Mouse (Mus musculus) kidney, adult 9 months (tissue): Measurements from ENCODE around the gene Ube2e3.
A peak's percentile ranks its signal among the peaks of the same experiment; 100 is the strongest.

Experiments
- DNase-seq: peaks from one replicate; pipeline ENCODE4 v3.0.0; 2022

The Ube2e3 gene

GRCm38 (mm10) chr2:78867726-78868510 is at the start of gene Ube2e3:
Gene Ube2e3, plus strand, starts transcription at chr2:78868124.
- no peak for DNase-seq

GRCm38 (mm10) chr2:78829887-78830286 is 38.0 kb upstream of the Ube2e3 start:
- DNase-seq: no peak

- DNase-seq: no peak
Measured at GRCm38 (mm10) chr2:78841494-78842224, 26.3 kb upstream of the Ube2e3 start.

GRCm38 (mm10) chr2:78844365-78844764 is 23.6 kb upstream of the Ube2e3 start:
- no peak for DNase-seq

GRCm38 (mm10) chr2:78845274-78845673 is 22.6 kb upstream of the Ube2e3 start:
- DNase-seq: no peak

GRCm38 (mm10) chr2:78845717-78846116 is 22.2 kb upstream of the Ube2e3 start:
- no peak for DNase-seq

GRCm38 (mm10) chr2:78854315-78854714 is 13.6 kb upstream of the Ube2e3 start:
- DNase-seq: no peak

GRCm38 (mm10) chr2:78858628-78859027 is 9.3 kb upstream of the Ube2e3 start:
- no peak for DNase-seq

- DNase-seq: no peak
Measured at GRCm38 (mm10) chr2:78859266-78860087, 8.4 kb upstream of the Ube2e3 start.

GRCm38 (mm10) chr2:78860088-78860372 is 7.9 kb upstream of the Ube2e3 start:
- no peak for DNase-seq

GRCm38 (mm10) chr2:78864116-78864515 is 3.8 kb upstream of the Ube2e3 start:
- no peak for DNase-seq

GRCm38 (mm10) chr2:78864866-78865265 is 3.1 kb upstream of the Ube2e3 start:
- DNase-seq: no peak

- peak; percentile 83 for DNase-seq
Measured at GRCm38 (mm10) chr2:78868511-78868854, 559 bp downstream of the Ube2e3 start.

- DNase-seq: peak; percentile 73
Measured at GRCm38 (mm10) chr2:78868951-78869720, 1.2 kb downstream of the Ube2e3 start.

GRCm38 (mm10) chr2:78869721-78870442 is 2.0 kb downstream of the Ube2e3 start:
- DNase-seq: no peak

GRCm38 (mm10) chr2:78870443-78871025 is 2.6 kb downstream of the Ube2e3 start:
- no peak for DNase-seq

- no peak for DNase-seq
Measured at GRCm38 (mm10) chr2:78871971-78872860, 4.3 kb downstream of the Ube2e3 start.

GRCm38 (mm10) chr2:78873946-78874345 is 6.0 kb downstream of the Ube2e3 start:
- no peak for DNase-seq

GRCm38 (mm10) chr2:78876002-78876401 is 8.1 kb downstream of the Ube2e3 start:
- DNase-seq: no peak

GRCm38 (mm10) chr2:78882068-78882467 is 14.1 kb downstream of the Ube2e3 start:
- DNase-seq: no peak
